Mouse (Mus musculus) liver, adult 2 months (tissue): ENCODE data around the gene Inpp4b. TPM values are rescaled to one million over a fixed set of nuclear protein-coding genes. Genes with fewer than 3 reads are reported as not detected.

ENCODE experiments used
- DNase-seq: peaks from one replicate; pipeline ENCODE4 v3.0.0-alpha.2; 2011; ENCODE audit warnings: low read depth, low spot score; ENCODE audit errors: extremely low read depth
- H3K27ac ChIP-seq: fragments of 200-500 bp; replicated peaks from 2 replicates; pipeline ENCODE4 v1.5.1; 2012; ENCODE audit warnings: low read depth, mild to moderate bottlenecking, control low read depth, inconsistent platforms, low read length; ENCODE audit not compliant: insufficient read depth
- H3K27me3 ChIP-seq: fragments of 200-500 bp; 2 replicates; pipeline ENCODE4 v1.6.1; 2012; ENCODE audit warnings: mild to moderate bottlenecking, moderate library complexity, low read length, inconsistent platforms; ENCODE audit not compliant: control insufficient read depth, insufficient read depth
- H3K36me3 ChIP-seq: fragments of 200-500 bp; 2 replicates; pipeline ENCODE4 v1.6.1; 2012; ENCODE audit warnings: low read length, inconsistent platforms; ENCODE audit not compliant: control insufficient read depth, insufficient read depth
- H3K4me1 ChIP-seq: fragments of 200-500 bp; 2 replicates; pipeline ENCODE4 v1.6.1; 2011; ENCODE audit warnings: low read length; ENCODE audit not compliant: control insufficient read depth, insufficient read depth
- H3K4me3 ChIP-seq: fragments of 200-500 bp; 2 replicates; pipeline ENCODE4 v1.5.1; 2011; ENCODE audit warnings: low read depth, mild to moderate bottlenecking, control low read depth, low read length, moderate library complexity; ENCODE audit not compliant: insufficient read depth
- H3K79me2 ChIP-seq: fragments of 200-500 bp; 2 replicates; pipeline ENCODE4 v1.6.1; 2012; ENCODE audit warnings: inconsistent platforms, mild to moderate bottlenecking, low read length, moderate library complexity; ENCODE audit not compliant: control insufficient read depth, insufficient read depth
- H3K9ac ChIP-seq: fragments of 200-500 bp; 2 replicates; pipeline ENCODE4 v1.6.1; 2012; ENCODE audit warnings: low read depth, mild to moderate bottlenecking, control low read depth, inconsistent platforms, low read length
- CTCF ChIP-seq: fragments of 200-500 bp; IDR thresholded peaks from 2 replicates; pipeline ENCODE4 v1.5.1; 2011; ENCODE audit warnings: low read depth, low read length, control low read depth
- POLR2A ChIP-seq: fragments of 200-500 bp; IDR thresholded peaks from 2 replicates; pipeline ENCODE4 v1.6.1; 2011; ENCODE audit warnings: low read length, control low read depth; ENCODE audit not compliant: insufficient read depth; ENCODE audit errors: extremely low read depth
- WGBS: fragments of 180-500 bp; shearing (Covaris S2); methylation state at CpG from one replicate; pipeline ENCODE4 v1.1.7; 2018; 5-methylcytosine and 5-hydroxymethylcytosine counted together
- polyA plus RNA-seq: library from polyadenylated mRNA; depleted of rRNA; stranded (reverse); fragments of >200 nt; gene quantifications from 2 replicates; pipeline ENCODE4 v1.2.3, GENCODE M21; 2012
- total RNA-seq: library from RNA; depleted of rRNA; stranded (reverse); fragments of >200 nt; gene quantifications from 2 replicates; pipeline ENCODE4 v1.2.3, GENCODE M21; 2014

The Inpp4b gene
- total and polyA plus RNA-seq, 2 experiments: 0.20 to 3.6 TPM

GRCm38 (mm10) chr8:81638478-81638877 lies 296.1 kb downstream of the Inpp4b start:
- 92% methylated on average over 3 of the region's 3 CpGs for WGBS
- H3K27ac ChIP-seq: no peak overlapping the region
- DNase-seq: no peak
- peaks cover 4% of the 10 kb centered on the region for H3K4me1 ChIP-seq
- no peak overlapping the region for H3K9ac ChIP-seq
- H3K36me3 ChIP-seq: no peaks in the 10 kb centered on the region
- no peak overlapping the region for H3K4me3 ChIP-seq
- no peaks in the 10 kb centered on the region for H3K27me3 ChIP-seq
- H3K79me2 ChIP-seq: no peaks in the 10 kb centered on the region
- TF ChIP-seq CTCF (no peak), POLR2A (no peak)

- Histone ChIP-seq H3K79me2 (no peaks in the 10 kb centered on the region), H3K4me3 (no peak overlapping the region), H3K4me1 (peaks cover 4% of the 10 kb centered on the region), H3K27me3 (no peaks in the 10 kb centered on the region), H3K27ac (no peak overlapping the region), H3K36me3 (no peaks in the 10 kb centered on the region), H3K9ac (no peak overlapping the region)
- TF ChIP-seq POLR2A: no peak
- no peak for TF ChIP-seq CTCF
- DNase-seq: no peak
- 89% methylated on average over 4 of the region's 4 CpGs for WGBS
Measured at GRCm38 (mm10) chr8:81639820-81640219, 297.5 kb downstream of the Inpp4b start.

GRCm38 (mm10) chr8:81643030-81643429 lies 300.7 kb downstream of the Inpp4b start:
- Histone ChIP-seq H3K27ac (no peak overlapping the region), H3K4me3 (no peak overlapping the region), H3K9ac (no peak overlapping the region), H3K27me3 (no peaks in the 10 kb centered on the region), H3K36me3 (no peaks in the 10 kb centered on the region), H3K79me2 (no peaks in the 10 kb centered on the region), H3K4me1 (no peaks in the 10 kb centered on the region)
- WGBS: 88% methylated on average over 4 of the region's 4 CpGs
- TF ChIP-seq POLR2A (no peak), CTCF (no peak)
- DNase-seq: no peak

GRCm38 (mm10) chr8:81692167-81692566 lies 349.8 kb downstream of the Inpp4b start:
- no peaks in the 10 kb centered on the region for H3K27me3 ChIP-seq
- H3K9ac ChIP-seq: no peak overlapping the region
- H3K36me3 ChIP-seq: no peaks in the 10 kb centered on the region
- H3K79me2 ChIP-seq: no peaks in the 10 kb centered on the region
- no peak for DNase-seq
- no peaks in the 10 kb centered on the region for H3K4me1 ChIP-seq
- TF ChIP-seq CTCF: no peak
- TF ChIP-seq POLR2A: no peak
- no peak overlapping the region for H3K4me3 ChIP-seq
- no peak overlapping the region for H3K27ac ChIP-seq

GRCm38 (mm10) chr8:81694893-81695292 lies 352.5 kb downstream of the Inpp4b start:
- Histone ChIP-seq H3K27me3 (no peaks in the 10 kb centered on the region), H3K4me3 (no peak overlapping the region), H3K27ac (no peak overlapping the region), H3K4me1 (no peaks in the 10 kb centered on the region), H3K36me3 (no peaks in the 10 kb centered on the region), H3K9ac (no peak overlapping the region), H3K79me2 (no peaks in the 10 kb centered on the region)
- 34% methylated on average over 2 of the region's 2 CpGs for WGBS
- no peak for TF ChIP-seq CTCF
- no peak for TF ChIP-seq POLR2A
- DNase-seq: no peak

- WGBS: 78% methylated on average over 1 of the region's 1 CpGs
- peak; percentile 4 for DNase-seq
- no peaks in the 10 kb centered on the region for H3K36me3 ChIP-seq
- no peak overlapping the region for H3K27ac ChIP-seq
- H3K9ac ChIP-seq: no peak overlapping the region
- H3K79me2 ChIP-seq: no peaks in the 10 kb centered on the region
- H3K27me3 ChIP-seq: no peaks in the 10 kb centered on the region
- H3K4me1 ChIP-seq: no peaks in the 10 kb centered on the region
- no peak overlapping the region for H3K4me3 ChIP-seq
- no peak for TF ChIP-seq POLR2A
- no peak for TF ChIP-seq CTCF
Measured at GRCm38 (mm10) chr8:81702038-81702437, 359.7 kb downstream of the Inpp4b start.
